Mouse (Mus musculus) CH12F3 (cell line): ENCODE results near the gene H2-T22.

ENCODE experiments used
- in situ Hi-C: fragments of 300-500 bp; cut with MboI; formaldehyde crosslinking; loops from 2 replicates; pipeline ENCODE4 v1.14.3; 2020; ENCODE audit warnings: low sequenced_read_pairs

H2-T22 gene

DNA sequence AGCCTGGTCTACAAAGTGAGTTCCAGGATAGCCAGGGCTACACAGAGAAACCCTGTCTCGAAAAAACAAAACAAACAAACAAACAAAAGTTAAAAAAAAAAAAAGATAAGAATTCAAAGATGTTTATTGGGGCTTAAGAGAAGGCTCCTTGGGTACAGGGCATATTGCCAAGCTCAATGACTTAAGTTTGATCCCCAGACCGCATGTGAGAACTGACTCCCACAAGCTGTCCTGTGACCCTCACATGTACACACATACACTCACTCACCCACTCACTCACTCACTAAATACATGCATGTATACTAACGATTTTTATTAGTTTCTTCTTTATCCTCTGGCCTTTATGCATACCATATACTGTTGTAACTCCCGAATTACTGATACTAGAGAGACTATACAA lies 42.2 kb downstream of the H2-T22 start:
- in situ Hi-C loops: no loop called here

DNA sequence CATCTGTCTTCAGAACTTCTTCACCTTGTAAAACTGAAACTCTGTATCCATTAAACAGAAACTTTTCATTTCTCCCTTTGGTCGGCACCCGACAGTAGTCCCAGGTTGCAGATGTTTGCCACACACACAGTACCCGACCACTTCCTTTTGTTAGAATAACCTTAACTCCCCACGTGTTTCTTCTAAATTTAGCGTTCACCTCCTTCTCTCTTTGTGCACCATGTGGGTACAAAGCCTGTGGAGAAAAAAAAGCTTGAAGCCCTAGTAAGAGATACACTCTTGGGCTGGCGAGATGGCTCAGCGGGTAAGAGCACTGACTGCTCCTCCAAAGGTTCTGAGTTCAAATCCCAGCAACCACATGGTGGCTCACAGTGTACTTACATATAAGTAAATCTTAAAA lies 43.2 kb downstream of the H2-T22 start:
- in situ Hi-C loops: no loop called here

DNA sequence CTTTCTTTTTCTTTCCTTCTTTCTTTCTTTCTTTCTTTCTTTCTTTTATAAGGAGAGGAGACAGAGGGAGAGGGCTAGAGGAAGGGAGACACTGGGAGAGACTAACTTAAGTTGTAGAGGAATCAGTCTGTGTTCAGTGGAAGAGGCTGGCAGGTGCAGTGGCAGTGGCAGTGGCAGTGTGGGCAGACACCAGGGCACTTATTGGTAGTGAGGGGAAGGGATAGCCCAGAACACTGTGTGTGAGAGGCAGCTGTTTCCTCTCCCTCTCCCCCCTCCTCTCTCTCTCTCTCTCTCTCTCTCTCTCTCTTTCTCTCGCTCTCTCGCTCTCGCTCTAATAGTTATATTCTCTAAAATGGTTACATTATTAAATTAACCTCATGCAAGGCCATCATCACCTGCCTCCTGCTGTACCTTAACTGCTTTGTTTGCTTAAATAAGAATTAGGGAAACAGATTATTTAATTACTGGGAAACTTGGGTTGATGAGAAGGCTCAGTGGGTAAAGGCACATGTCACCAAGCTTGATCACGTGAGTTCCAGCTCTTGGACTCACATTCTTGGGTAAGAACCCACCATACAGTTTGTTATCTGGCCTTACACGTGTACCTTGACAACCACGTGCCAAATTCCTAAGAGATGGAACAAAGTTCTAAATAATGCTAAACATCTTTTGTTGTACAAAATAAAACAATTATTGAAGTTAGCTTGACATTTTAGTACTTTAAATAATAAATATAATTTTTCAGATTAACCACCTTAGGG lies 43.8 kb downstream of the H2-T22 start:
- in situ Hi-C loops: no loop called here

DNA sequence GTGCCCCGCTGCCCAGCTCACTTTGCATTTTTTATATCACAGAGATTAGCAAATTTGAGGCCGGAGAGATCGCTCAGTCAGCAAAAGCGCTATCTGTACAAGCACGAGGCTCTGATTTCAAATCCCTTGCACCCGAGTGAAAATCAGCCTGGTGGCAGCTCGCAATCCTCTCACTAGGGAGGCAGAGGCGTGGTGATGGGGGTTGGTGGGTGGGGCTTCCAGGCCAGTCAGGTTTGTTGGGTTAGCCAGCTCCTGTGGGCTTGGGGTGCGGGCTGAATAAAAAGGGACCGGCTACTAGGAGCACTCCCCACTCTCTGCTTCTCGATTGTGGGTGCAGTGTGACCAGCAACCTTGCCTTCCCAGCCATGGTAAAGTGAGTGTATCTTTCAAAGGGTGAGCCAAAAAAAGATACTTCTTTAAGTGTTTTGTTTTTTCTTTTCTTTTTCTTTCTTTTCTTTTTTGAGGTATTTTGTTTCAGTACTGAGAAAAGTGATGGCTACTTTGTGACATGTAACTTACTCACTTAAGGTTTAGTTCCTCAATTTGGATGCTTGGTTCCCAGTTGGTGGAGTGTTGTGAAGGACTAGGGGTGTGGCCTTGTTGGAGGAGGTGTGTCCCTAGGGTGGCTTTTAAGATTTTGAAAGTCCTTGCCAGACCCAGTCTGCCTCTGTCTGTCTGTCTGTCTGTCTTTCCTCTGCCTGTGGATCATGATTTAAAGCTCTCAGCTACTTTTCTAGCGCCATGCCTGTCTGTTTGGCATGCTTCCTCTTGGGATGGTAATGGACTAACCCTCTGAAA lies 44.6 kb downstream of the H2-T22 start:
- in situ Hi-C loops: no loop called here

DNA sequence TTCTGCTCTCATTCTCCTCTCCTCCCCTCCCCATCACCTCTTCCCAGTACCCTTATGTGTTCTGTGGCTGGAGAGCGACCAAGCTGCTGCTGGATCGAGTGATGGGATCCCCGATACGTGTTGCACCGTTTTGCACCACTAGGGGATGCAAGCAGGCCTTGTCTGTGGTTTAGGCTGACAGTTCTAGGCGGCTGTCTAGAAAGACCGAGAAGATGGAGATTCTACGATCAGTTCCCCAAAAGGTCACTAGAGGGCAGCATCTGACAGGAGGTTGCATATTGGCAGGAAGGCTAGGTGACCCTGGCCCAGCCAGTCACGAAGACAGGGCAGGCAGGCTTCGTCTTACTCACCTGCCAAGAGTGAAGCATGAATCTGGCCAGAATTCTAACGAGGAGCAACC lies 45.6 kb downstream of the H2-T22 start:
- in situ Hi-C loops: no loop called here

DNA sequence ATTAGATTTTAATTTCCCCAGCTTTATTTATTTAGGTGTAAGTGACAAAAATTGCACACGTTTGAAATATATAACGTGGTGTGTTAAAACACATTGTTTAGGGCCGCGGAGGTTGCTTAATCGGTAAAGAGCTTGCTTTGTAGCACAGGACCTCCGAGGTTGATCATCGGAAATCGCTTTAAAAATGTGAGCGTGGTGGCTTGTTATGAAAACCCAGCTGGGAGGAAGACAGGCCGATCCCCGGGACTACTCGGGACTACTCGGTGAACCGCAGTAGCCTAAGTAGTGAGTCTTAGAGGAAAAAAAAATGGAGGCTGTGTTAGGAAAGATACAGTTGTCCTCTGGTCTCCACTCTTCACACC lies 47.7 kb downstream of the H2-T22 start:
- in situ Hi-C loops: no loop called here

GRCm38 (mm10) chr17:35994175-35994878 lies 48.2 kb downstream of the H2-T22 start:
- in situ Hi-C loops: no loop called here

- in situ Hi-C loops: no loop called here
These were observed 48.9 kb downstream of the H2-T22 start for GRCm38 (mm10) chr17:35993675-35994074.

DNA sequence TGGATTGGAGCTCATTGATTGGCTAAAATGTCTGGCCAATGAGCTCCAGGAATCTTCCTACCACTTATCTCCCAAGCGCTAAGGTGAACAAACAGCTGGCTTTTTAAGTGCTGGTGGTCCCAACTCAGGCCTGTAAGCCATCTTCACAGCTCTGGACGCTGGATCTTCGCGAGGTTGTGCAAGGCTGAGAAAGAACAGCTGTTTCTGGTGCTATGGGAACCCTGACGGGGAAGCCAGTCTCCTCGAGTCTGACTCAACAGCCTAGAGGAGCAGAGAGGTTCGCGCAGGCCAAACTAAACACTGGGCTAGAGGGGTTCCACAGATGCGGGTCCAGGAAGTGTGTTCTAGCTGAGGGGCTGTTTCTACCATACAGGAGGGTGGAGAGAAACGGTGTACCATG lies 50.8 kb downstream of the H2-T22 start:
- in situ Hi-C loops: no loop called here
